Mouse (Mus musculus) CH12.LX (cell line): Measurements from ENCODE around the gene Zfhx3.

Experiments
- CHD2 ChIP-seq: IDR thresholded peaks from 2 replicates; pipeline ENCODE4 v1.6.1; 2011; ENCODE audit warnings: low read length, improper control_type of control experiment
- CTCF ChIP-seq, 2 experiments: IDR thresholded peaks in 1 of 2; conservative IDR thresholded peaks in 1 of 2; 2 replicates each; pipeline ENCODE4 v1.5.1; 2011 to 2012; ENCODE audit warnings: low read depth in 2 of 2, low read length in 2 of 2, improper control_type of control experiment in 1 of 2, inconsistent platforms in 1 of 2, mild to moderate bottlenecking in 1 of 2, moderate library complexity in 1 of 2
- ELF1 ChIP-seq: IDR thresholded peaks from 2 replicates; pipeline ENCODE4 v1.6.1; 2014; ENCODE audit warnings: low read depth, mild to moderate bottlenecking, inconsistent platforms, low read length, improper control_type of control experiment
- EP300 ChIP-seq: IDR thresholded peaks from 2 replicates; pipeline ENCODE4 v1.6.1; 2011; ENCODE audit warnings: low read length, improper control_type of control experiment
- GABPA ChIP-seq: IDR thresholded peaks from 2 replicates; pipeline ENCODE4 v1.6.1; 2012; ENCODE audit warnings: low read depth, low read length, improper control_type of control experiment, inconsistent platforms; ENCODE audit not compliant: insufficient replicate concordance
- KAT2A ChIP-seq: IDR thresholded peaks from 2 replicates; pipeline ENCODE4 v1.6.1; 2012; ENCODE audit warnings: low read length, improper control_type of control experiment, inconsistent platforms; ENCODE audit not compliant: insufficient replicate concordance
- MAX ChIP-seq: IDR thresholded peaks from 2 replicates; pipeline ENCODE4 v1.6.1; 2011; ENCODE audit warnings: low read length, improper control_type of control experiment
- MXI1 ChIP-seq: IDR thresholded peaks from 2 replicates; pipeline ENCODE4 v1.6.1; 2011; ENCODE audit warnings: mild to moderate bottlenecking, low read depth, low read length, improper control_type of control experiment
- MYC ChIP-seq: IDR thresholded peaks from 2 replicates; pipeline ENCODE4 v1.6.1; 2011; ENCODE audit warnings: low read depth, mild to moderate bottlenecking, improper control_type of control experiment, low read length
- POLR2A ChIP-seq: IDR thresholded peaks from 2 replicates; pipeline ENCODE4 v1.6.1; 2011; ENCODE audit warnings: low read depth, mild to moderate bottlenecking, improper control_type of control experiment, low read length
- RCOR1 ChIP-seq: conservative IDR thresholded peaks from 2 replicates; pipeline ENCODE4 v1.6.1; 2012; ENCODE audit warnings: low read depth, mild to moderate bottlenecking, inconsistent platforms, low read length, improper control_type of control experiment
- USF1 ChIP-seq: IDR thresholded peaks from 2 replicates; pipeline ENCODE4 v1.6.1; 2014; ENCODE audit warnings: low read depth, mild to moderate bottlenecking, inconsistent platforms, low read length, improper control_type of control experiment
- USF2 ChIP-seq: conservative IDR thresholded peaks from 2 replicates; pipeline ENCODE4 v1.6.1; 2011; ENCODE audit warnings: low read depth, low read length, improper control_type of control experiment
- ZNF384 ChIP-seq: IDR thresholded peaks from 2 replicates; pipeline ENCODE4 v1.6.1; 2012; ENCODE audit warnings: low read depth, low read length, improper control_type of control experiment, inconsistent platforms

DNA sequence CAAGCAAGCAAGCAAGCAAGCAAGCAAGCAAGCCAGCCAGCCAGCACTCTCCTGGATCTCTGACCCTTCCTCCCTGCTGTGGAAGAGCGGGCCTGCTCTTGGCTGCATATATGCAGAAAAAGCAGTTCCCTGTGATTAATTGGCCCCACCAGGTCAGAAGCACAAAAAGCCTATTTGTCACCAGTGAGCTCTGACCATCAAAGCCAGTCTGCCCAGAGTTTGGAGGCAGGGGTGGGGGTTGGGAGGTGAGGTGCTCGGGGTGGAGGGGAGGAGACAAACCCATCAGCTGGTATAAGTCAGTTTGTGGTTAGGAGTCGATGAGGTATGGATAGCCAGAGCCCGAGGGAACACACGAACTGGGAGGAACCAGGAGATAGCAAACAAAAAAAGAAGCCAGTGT is 421.0 kb downstream of the Zfhx3 start:
- TF ChIP-seq CTCF (conservative IDR thresholded peaks at IDR 0.05 in 1 of 2, IDR thresholded peaks at IDR 0.05 in 1 of 2; ENCODE audit: low read depth in 2 of 2, low read length in 2 of 2) (no peak), KAT2A (no peak), ZNF384 (no peak), USF1 (no peak), POLR2A (no peak), ELF1 (no peak), EP300 (no peak), RCOR1 (no peak), MYC (no peak), MAX (no peak), MXI1 (no peak), GABPA (no peak), CHD2 (0 out of 2 replicates have a peak, but pooled peaks have one; percentile 12), USF2 (no peak)
